In genomic region chr6:99325461-99325860, GRCm38 (mm10) we compare ENCODE assay signal across 23 mouse cellular contexts.
DNase-seq lines count a peak whose midpoint lies in the region; ATAC-seq lines count a peak whose summit lies in the region.
"Had no signal": no experiment of that assay in that cellular context is flagged by ENCODE, and none has a peak within 500 bp of the region (broad histone marks: within the 10 kb centered on the region; RNA-seq: fewer than 3 reads in every experiment).

No protein-coding gene starts in this region.

- DNase-seq in kidney, adult 11 months = peak; percentile 17
- no peak for DNase-seq in kidney, postnatal 10 days
- DNase-seq in kidney, adult 8-10 months = peak; percentile 17 to 32
- peak; percentile 8 for DNase-seq in kidney, postnatal 14 days
- no peak for DNase-seq in kidney, adult 18-20 months
- DNase-seq: adrenal gland, adult 8-10 months; adrenal gland, postnatal 14 days; adrenal gland, postnatal 36 days; cerebellum, adult 11-12 months; cerebellum, adult 2 months; cerebellum, adult 9-10 months; cerebellum, postnatal 10 days; cerebellum, postnatal 25 days had no signal

- H3K4me3 ChIP-seq in kidney, embryonic 15.5 days (replicated peaks) = no peak overlapping the region
- H3K4me3 ChIP-seq: embryonic facial prominence, embryonic 10.5 days; embryonic facial prominence, embryonic 12.5 days; forebrain, embryonic 13.5 days; forebrain, embryonic 15.5 days had no signal

- no peak overlapping the region for H3K27ac ChIP-seq in kidney, embryonic 15.5 days
- H3K27ac ChIP-seq: embryonic facial prominence, embryonic 10.5 days; embryonic facial prominence, embryonic 12.5 days; forebrain, embryonic 13.5 days; forebrain, embryonic 15.5 days had no signal

- no peaks in the 10 kb centered on the region for H3K36me3 ChIP-seq in kidney, embryonic 15.5 days
- H3K36me3 ChIP-seq: embryonic facial prominence, embryonic 10.5 days; embryonic facial prominence, embryonic 12.5 days; forebrain, embryonic 15.5 days had no signal

- ATAC-seq in kidney, embryonic 15.5 days (replicated peaks; ENCODE audit: low FRiP score) = no peak
- ATAC-seq: activated CD4-positive, CD25-positive, alpha-beta regulatory T cell, adult 4 months; CD4-positive, CD25-positive, alpha-beta regulatory T cell, adult 4 months; forebrain, embryonic 13.5 days; forebrain, embryonic 15.5 days; Patski had no signal

- H3K9me3 ChIP-seq in kidney, embryonic 15.5 days (replicated peaks) = no peaks in the 10 kb centered on the region
- H3K9me3 ChIP-seq: embryonic facial prominence, embryonic 10.5 days; embryonic facial prominence, embryonic 12.5 days; forebrain, embryonic 13.5 days; forebrain, embryonic 15.5 days; G1E had no signal

- no peaks in the 10 kb centered on the region for H3K27me3 ChIP-seq in kidney, embryonic 15.5 days
- H3K27me3 ChIP-seq: CH12.LX; embryonic facial prominence, embryonic 12.5 days; forebrain, embryonic 13.5 days; forebrain, embryonic 15.5 days; Patski had no signal

- peaks cover 13% of the 10 kb centered on the region for H3K4me1 ChIP-seq in kidney, embryonic 15.5 days

- no peak overlapping the region for H3K4me2 ChIP-seq in kidney, embryonic 15.5 days
- H3K4me2 ChIP-seq: embryonic facial prominence, embryonic 12.5 days; forebrain, embryonic 13.5 days; forebrain, embryonic 15.5 days had no signal

- WGBS in kidney, embryonic 15.5 days = 77% methylated on average over 5 of the region's 5 CpGs

- H3K9ac ChIP-seq in kidney, embryonic 15.5 days = no peak overlapping the region
- H3K9ac ChIP-seq: embryonic facial prominence, embryonic 12.5 days; forebrain, embryonic 13.5 days; forebrain, embryonic 15.5 days had no signal

Comparison
In these comparisons a context has a peak if more than half of its experiments do, and no peak if none do; other contexts are left out.
1. DNase-seq: peak in kidney, adult 11 months (single experiment), kidney, adult 8-10 months (2 of 2) and kidney, postnatal 14 days (single experiment); none in kidney, postnatal 10 days (single experiment) and kidney, adult 18-20 months (single experiment).